Mouse (Mus musculus): Measurements from ENCODE around the gene Ccn5.

GRCm38 (mm10) chr2:163823248-163823647, 2.6 kb downstream of the Ccn5 start:
- TF ChIP-seq EP300 (IDR thresholded peaks at IDR 0.05; ENCODE audit: insufficient read depth, low read depth, low read length) = 0 out of 2 replicates have a peak, but pooled peaks have one; percentile 4
- TF ChIP-seq POLR2A (IDR thresholded peaks at IDR 0.05; ENCODE audit: insufficient read depth, low read depth, low read length) = no peak

All from heart, adult 2 months (tissue).